Mouse (Mus musculus) urinary bladder, postnatal 4 days (tissue): ENCODE results near the gene Vmn1r191.
"Not testable (repeated sequence)": the region's sequence is repeated elsewhere in the genome, so short reads cannot be mapped to it uniquely, and the experiment has no call there.

Source experiments
- DNase-seq, 2 experiments: peaks; one replicate each; pipeline ENCODE4 v3.0.0; 2021 to 2022; ENCODE audit warnings: low spot score in 2 of 2

Gene Vmn1r191

DNA sequence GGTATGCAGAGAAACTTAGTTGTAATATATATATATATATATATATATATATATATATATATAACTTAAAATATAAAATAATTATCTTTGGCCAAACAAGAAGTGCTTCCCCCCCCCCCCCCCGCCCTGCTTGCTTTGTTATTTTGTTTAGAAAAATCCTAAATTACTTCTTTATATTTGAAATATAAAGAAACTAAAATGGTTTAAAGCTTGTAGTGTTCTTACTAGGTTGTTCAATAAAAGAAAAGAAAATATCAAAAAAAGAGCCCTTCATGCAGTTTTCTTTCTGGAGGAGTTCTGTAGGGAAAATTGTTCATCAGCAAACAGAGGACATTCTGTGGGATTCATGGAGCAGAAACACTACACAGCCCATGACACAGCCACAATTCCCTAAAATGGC is at the start of gene Vmn1r191:
Vmn1r191 (minus strand) TSS at position 101 of the 400 bp plus-strand sequence.
- no peak for DNase-seq

DNA sequence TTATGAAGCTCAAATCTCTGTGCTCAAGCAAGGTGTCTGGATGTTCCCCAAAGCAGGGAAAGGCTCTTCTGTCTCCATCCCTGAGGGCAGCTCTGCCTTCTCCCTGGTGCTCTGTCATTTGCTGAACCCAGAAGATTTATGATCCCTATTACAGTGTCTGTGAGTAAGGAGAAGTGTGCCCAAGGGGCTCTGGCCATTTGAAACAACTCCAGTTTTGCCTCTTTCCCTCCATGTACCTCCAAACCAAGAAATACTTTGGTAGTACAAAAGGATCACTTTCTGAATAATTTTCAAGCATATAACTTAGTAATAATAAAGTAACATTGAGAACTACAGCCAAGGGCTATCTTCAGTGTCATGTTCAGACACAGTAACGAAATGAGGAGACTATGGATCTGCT is 39.3 kb upstream of the Vmn1r191 start, which contains the start of gene Vmn1r193:
Vmn1r193 (minus strand) TSS at position 101 of the 400 bp plus-strand sequence.
- DNase-seq = not testable (repeated sequence)

DNA sequence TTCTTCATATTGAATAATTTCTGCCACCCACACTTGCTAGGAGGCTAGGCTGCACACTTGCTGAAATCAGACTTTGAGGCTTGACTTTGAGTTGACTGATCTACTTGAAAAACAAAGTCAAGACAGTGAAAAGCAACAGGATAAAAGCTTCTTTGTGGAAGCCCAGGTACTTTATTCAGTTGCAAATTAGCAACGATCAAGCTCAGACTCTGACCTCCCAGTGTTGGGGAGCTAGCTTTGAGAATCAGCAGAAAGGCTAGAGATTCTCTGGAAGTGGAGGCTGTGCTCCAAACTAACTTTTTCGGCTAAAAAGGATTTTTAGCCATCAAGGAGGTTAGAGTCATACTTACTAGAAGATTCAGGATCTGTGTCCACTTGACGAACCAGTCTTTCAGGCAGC is 9.0 kb upstream of the Vmn1r191 start:
- not testable (repeated sequence) for DNase-seq

DNA sequence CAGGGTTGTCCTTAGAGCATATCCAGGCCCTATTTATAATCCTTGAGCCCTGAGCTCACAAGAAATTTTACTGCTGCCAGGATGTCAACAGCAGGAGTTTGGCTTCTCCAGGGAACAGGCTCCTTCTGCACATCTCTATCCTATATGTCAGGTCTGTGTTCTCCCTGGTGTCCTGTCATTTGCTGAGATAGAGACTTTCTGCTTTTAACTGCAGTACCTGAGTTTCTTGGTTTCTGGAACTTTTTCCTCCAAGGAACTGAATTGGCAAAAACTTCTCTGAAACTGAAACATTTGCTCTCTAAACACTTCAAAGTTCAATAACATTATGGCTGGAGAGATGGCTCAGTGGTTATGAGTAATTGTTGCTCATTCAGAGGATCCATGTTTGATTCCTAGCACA is 7.3 kb upstream of the Vmn1r191 start, which contains the start of gene Vmn1r192:
Vmn1r192 (minus strand) TSS at position 101 of the 400 bp plus-strand sequence.
- no peak for DNase-seq

- no peak for DNase-seq
Measured at GRCm38 (mm10) chr13:22190385-22190784, 6.6 kb upstream of the Vmn1r191 start.

- DNase-seq = no peak
Measured at GRCm38 (mm10) chr13:22189313-22189712, 5.5 kb upstream of the Vmn1r191 start.

DNA sequence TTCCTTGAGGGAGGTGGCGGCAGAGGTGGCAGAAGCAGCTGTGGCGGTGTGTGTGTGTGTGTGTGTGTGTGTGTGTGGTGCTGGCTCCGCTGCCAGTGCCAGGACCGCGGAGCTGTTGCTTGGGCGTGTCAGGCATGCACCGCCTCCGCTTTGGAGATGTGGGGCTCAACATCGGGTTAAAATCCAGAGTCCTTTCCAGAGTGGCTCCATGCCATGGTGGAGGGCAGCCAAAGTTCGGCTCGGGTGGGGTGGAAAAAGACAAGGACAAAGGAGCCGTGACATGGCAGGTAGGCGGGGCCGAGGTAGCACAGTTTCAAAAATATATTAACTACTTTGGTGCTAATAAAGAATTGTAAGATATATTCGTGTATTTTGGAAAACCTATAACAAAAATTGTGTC is 15.4 kb downstream of the Vmn1r191 start:
- DNase-seq = no peak

DNA sequence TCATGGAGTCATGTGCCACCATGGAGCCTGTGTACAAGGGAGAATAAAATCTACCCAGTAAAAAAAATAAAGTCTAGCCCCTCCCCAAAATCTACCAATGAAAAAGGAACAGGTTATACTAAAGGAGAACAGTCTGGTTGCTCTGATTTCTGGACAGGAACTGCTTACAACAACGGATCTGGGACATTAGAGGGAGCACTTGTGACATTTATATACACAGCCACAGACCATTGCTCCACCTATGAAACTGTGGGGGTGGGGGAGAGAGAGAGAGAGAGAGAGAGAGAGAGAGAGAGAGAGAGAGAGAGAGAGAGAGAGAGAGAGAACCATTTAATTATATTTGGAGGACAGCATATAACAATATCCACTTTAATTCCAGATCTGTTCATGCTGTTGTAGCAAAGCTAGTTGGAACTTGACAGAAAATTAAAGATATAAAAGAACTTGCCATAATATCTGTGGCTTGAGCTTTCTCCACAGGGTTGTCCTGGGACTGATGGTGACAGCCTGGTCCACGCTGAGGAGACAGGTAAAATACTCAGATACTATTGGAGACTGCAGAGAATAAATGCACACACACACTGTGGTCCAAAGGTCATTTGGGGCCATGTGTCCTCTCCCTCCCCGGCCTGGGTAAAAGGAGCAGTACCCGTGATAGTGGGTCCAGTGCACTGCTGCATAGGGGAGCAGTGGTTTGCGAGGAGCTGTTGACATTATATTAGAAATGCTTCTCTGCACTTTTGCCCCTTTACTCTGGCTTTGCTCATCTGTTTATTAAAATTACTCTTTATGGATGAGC is 47.1 kb downstream of the Vmn1r191 start:
- not testable (repeated sequence) for DNase-seq
